Mouse (Mus musculus) heart, embryonic 11.5 days (tissue): ENCODE data around the gene Rasgrp4. TPM values are rescaled to one million over a fixed set of nuclear protein-coding genes. Genes with fewer than 3 reads are reported as not detected.
"Not testable (repeated sequence)": the region's sequence is repeated elsewhere in the genome, so short reads cannot be mapped to it uniquely, and the experiment has no call there.

ENCODE experiments used
- ATAC-seq: fragments of 200-750 bp; cut with Nextera tagmentation; replicated peaks from 2 replicates; pipeline ENCODE4 v1.8.0; 2017; ENCODE audit warnings: moderate library complexity; ENCODE audit not compliant: insufficient number of reproducible peaks, low FRiP score, low TSS enrichment
- H3K27ac ChIP-seq: fragments of 300-500 bp; sonication (generic); 2 replicates; pipeline ENCODE4 v1.5.1; 2014; ENCODE audit warnings: mild to moderate bottlenecking, low read depth, low read length
- H3K27me3 ChIP-seq: fragments of 300-500 bp; sonication (generic); 2 replicates; pipeline ENCODE4 v1.6.1; 2014; ENCODE audit warnings: mild to moderate bottlenecking, low read length, mixed read lengths; ENCODE audit not compliant: control insufficient read depth, insufficient read depth
- H3K36me3 ChIP-seq: fragments of 300-500 bp; sonication (generic); 2 replicates; pipeline ENCODE4 v1.6.1; 2014; ENCODE audit warnings: mild to moderate bottlenecking, low read length, moderate library complexity, mixed read lengths; ENCODE audit not compliant: control insufficient read depth, insufficient read depth
- H3K4me1 ChIP-seq: fragments of 300-500 bp; sonication (generic); 2 replicates; pipeline ENCODE4 v1.6.1; 2014; ENCODE audit warnings: low read length; ENCODE audit not compliant: control insufficient read depth, insufficient read depth
- H3K4me2 ChIP-seq: fragments of 300-500 bp; sonication (generic); 2 replicates; pipeline ENCODE4 v1.6.1; 2014; ENCODE audit warnings: mild to moderate bottlenecking, moderate library complexity
- H3K4me3 ChIP-seq: fragments of 300-500 bp; sonication (generic); 2 replicates; pipeline ENCODE4 v1.5.1; 2014; ENCODE audit warnings: low read depth, low read length
- H3K9ac ChIP-seq: fragments of 300-500 bp; sonication (generic); 2 replicates; pipeline ENCODE4 v1.6.1; 2014; ENCODE audit warnings: mild to moderate bottlenecking, low read depth, low read length, moderate library complexity
- H3K9me3 ChIP-seq: fragments of 300-500 bp; sonication (generic); replicated peaks from 2 replicates; pipeline ENCODE4 v1.6.1; 2016; ENCODE audit warnings: low read length; ENCODE audit not compliant: control insufficient read depth
- WGBS: fragments of 180-500 bp; shearing (Covaris S2); extraction: QIAGEN DNeasy Blood & Tissue Kit; methylation state at CpG from one replicate; pipeline ENCODE4 v1.1.7; 2014; ENCODE audit not compliant: insufficient replicate concordance; 5-methylcytosine and 5-hydroxymethylcytosine counted together
- polyA plus RNA-seq: library from polyadenylated mRNA; unstranded; fragments of >200 nt; fragmentation: Nextera tagmentation; extraction: Ambion mirVana; gene quantifications from 2 replicates; pipeline ENCODE4 v1.2.1, GENCODE M21; 2014

The Rasgrp4 gene
- polyA plus RNA-seq, 1 experiment from 2014 or later = 0.83 TPM

- Histone ChIP-seq H3K4me1 (0 out of 2 replicates have a peak, but pooled peaks cover 3% of the 10 kb centered on the region), H3K36me3 (no peaks in the 10 kb centered on the region), H3K4me3 (no peak overlapping the region), H3K27ac (no peak overlapping the region), H3K4me2 (0 out of 2 replicates have a peak overlapping the region, but pooled peaks have one; percentile 16), H3K9ac (no peak overlapping the region), H3K9me3 (no peaks in the 10 kb centered on the region), H3K27me3 (peaks cover 19% of the 10 kb centered on the region)
- no peak for ATAC-seq
- 25% methylated on average over 16 of the region's 16 CpGs for WGBS
Measured at GRCm38 (mm10) chr7:29137429-29137828, 2.8 kb downstream of the Rasgrp4 start.

DNA sequence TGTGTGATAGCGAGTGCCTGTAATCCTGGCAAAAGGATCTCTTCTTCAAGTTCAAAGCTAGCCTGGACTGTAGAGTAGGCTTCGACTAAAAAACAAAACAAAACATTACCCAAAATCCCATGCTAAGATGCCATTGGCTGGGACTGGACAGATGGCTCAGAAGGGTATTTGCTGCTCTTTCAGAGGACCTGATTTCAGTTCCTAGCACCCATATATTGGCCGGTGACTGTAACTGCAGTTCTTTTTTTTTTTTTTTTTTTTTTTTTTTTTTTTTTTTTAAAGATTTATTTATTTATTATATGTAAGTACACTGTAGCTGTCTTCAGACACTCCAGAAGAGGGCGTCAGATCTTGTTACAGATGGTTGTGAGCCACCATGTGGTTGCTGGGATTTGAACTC, 4.6 kb downstream of the Rasgrp4 start:
- H3K4me3 ChIP-seq, H3K9ac ChIP-seq, H3K4me2 ChIP-seq, H3K27ac ChIP-seq, H3K36me3 ChIP-seq, H3K4me1 ChIP-seq, ATAC-seq, H3K9me3 ChIP-seq: not testable (repeated sequence)
- H3K27me3 ChIP-seq = peaks cover 19% of the 10 kb centered on the region
- 83% methylated on average over 3 of the region's 4 CpGs for WGBS

GRCm38 (mm10) chr7:29141416-29141815, 6.8 kb downstream of the Rasgrp4 start:
- Histone ChIP-seq H3K4me1 (no peaks in the 10 kb centered on the region), H3K9me3 (no peaks in the 10 kb centered on the region), H3K4me2 (no peak overlapping the region), H3K4me3 (no peak overlapping the region), H3K36me3 (no peaks in the 10 kb centered on the region), H3K9ac (no peak overlapping the region), H3K27ac (no peak overlapping the region), H3K27me3 (peaks cover 5% of the 10 kb centered on the region)
- 74% methylated on average over 8 of the region's 8 CpGs for WGBS
- ATAC-seq = no peak

- Histone ChIP-seq H3K9me3 (no peaks in the 10 kb centered on the region), H3K27me3 (no peaks in the 10 kb centered on the region), H3K27ac (no peak overlapping the region), H3K9ac (no peak overlapping the region), H3K4me3 (no peak overlapping the region), H3K36me3 (no peaks in the 10 kb centered on the region), H3K4me2 (no peak overlapping the region), H3K4me1 (no peaks in the 10 kb centered on the region)
- no peak for ATAC-seq
- WGBS = 89% methylated on average over 4 of the region's 4 CpGs
Measured at GRCm38 (mm10) chr7:29144006-29144405, 9.4 kb downstream of the Rasgrp4 start.

DNA sequence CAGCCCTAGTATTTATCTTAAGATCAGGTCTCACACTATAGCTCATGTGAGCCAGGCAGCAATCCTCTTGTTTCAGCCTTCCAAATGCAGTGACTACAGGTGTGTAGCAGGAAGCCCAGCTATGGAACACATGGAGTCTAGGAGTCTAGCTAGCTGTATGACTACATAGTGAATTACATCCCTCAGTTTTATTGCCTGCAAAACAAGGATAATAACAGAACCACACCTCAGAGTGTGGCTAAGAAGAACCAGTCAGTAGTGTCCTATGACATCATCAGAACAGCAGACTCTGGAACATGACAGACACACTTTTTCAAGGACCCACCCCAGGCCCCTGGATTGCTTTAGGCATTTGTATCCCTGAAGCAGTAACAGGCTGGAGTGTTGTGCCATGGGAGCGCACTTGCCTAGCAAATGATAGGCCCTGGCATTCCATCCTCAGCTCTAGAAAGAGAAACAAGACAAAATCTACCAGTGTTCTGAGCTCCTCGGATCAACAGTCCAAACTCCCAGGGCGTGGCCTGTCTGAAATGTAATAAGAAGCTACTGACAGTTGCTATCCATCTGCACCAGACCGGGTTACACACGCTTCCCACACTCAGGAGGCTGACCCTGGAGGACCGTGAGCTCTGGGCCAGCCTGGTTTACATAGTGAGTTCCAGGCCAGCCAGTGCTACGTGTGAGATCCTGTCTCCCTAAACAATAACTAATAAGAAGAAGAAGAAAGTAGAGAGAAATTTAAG, 12.1 kb downstream of the Rasgrp4 start:
- Histone ChIP-seq H3K27me3 (no peaks in the 10 kb centered on the region), H3K4me3 (no peak overlapping the region), H3K4me1 (no peaks in the 10 kb centered on the region), H3K36me3 (no peaks in the 10 kb centered on the region), H3K9ac (no peak overlapping the region), H3K9me3 (no peaks in the 10 kb centered on the region), H3K27ac (no peak overlapping the region), H3K4me2 (no peak overlapping the region)
- WGBS = 80% methylated on average over 7 of the region's 7 CpGs
- ATAC-seq = no peak

- Histone ChIP-seq H3K27me3 (no peaks in the 10 kb centered on the region; the same call in 1 of the 2 replicates), H3K9me3 (no peaks in the 10 kb centered on the region), H3K36me3 (no peaks in the 10 kb centered on the region), H3K27ac (no peak overlapping the region), H3K4me2 (no peak overlapping the region), H3K9ac (no peak overlapping the region), H3K4me1 (no peaks in the 10 kb centered on the region), H3K4me3 (no peak overlapping the region)
- WGBS = 88% methylated on average over 15 of the region's 15 CpGs
- ATAC-seq = no peak
Measured at GRCm38 (mm10) chr7:29148771-29149170, 14.1 kb downstream of the Rasgrp4 start.

GRCm38 (mm10) chr7:29151486-29151885, 16.8 kb downstream of the Rasgrp4 start:
- no peak for ATAC-seq
- H3K9me3 ChIP-seq = peaks cover 2% of the 10 kb centered on the region; the same call in 1 of the 2 replicates
- WGBS = 56% methylated on average over 10 of the region's 10 CpGs
- 0 out of 2 replicates have a peak, but pooled peaks cover 3% of the 10 kb centered on the region for H3K4me1 ChIP-seq
- H3K4me3 ChIP-seq = no peak overlapping the region
- H3K36me3 ChIP-seq = no peaks in the 10 kb centered on the region
- H3K27me3 ChIP-seq = no peaks in the 10 kb centered on the region; the same call in 1 of the 2 replicates
- H3K9ac ChIP-seq = no peak overlapping the region
- no peak overlapping the region for H3K4me2 ChIP-seq
- H3K27ac ChIP-seq = no peak overlapping the region

GRCm38 (mm10) chr7:29154018-29154720, 19.5 kb downstream of the Rasgrp4 start:
- H3K9ac ChIP-seq = no peak overlapping the region
- WGBS = 89% methylated on average over 14 of the region's 14 CpGs
- H3K36me3 ChIP-seq = no peaks in the 10 kb centered on the region
- no peak for ATAC-seq
- H3K27ac ChIP-seq = no peak overlapping the region
- H3K4me2 ChIP-seq = no peak overlapping the region
- H3K9me3 ChIP-seq = peaks cover 2% of the 10 kb centered on the region; the same call in 1 of the 2 replicates
- 0 out of 2 replicates have a peak, but pooled peaks cover 3% of the 10 kb centered on the region for H3K4me1 ChIP-seq
- no peak overlapping the region for H3K4me3 ChIP-seq
- peaks cover 16% of the 10 kb centered on the region for H3K27me3 ChIP-seq
